Mouse (Mus musculus) lung, postnatal 0 days (tissue): ENCODE measurements around the gene Cmtm4.

Source experiments
- CTCF ChIP-seq: IDR thresholded peaks from 2 replicates; pipeline ENCODE4 v1.5.1; 2016; ENCODE audit warnings: antibody characterized with exemption, mild to moderate bottlenecking
- EP300 ChIP-seq: IDR thresholded peaks from 2 replicates; pipeline ENCODE4 v1.6.1; 2016; ENCODE audit warnings: antibody characterized with exemption, mild to moderate bottlenecking, control low read depth

DNA sequence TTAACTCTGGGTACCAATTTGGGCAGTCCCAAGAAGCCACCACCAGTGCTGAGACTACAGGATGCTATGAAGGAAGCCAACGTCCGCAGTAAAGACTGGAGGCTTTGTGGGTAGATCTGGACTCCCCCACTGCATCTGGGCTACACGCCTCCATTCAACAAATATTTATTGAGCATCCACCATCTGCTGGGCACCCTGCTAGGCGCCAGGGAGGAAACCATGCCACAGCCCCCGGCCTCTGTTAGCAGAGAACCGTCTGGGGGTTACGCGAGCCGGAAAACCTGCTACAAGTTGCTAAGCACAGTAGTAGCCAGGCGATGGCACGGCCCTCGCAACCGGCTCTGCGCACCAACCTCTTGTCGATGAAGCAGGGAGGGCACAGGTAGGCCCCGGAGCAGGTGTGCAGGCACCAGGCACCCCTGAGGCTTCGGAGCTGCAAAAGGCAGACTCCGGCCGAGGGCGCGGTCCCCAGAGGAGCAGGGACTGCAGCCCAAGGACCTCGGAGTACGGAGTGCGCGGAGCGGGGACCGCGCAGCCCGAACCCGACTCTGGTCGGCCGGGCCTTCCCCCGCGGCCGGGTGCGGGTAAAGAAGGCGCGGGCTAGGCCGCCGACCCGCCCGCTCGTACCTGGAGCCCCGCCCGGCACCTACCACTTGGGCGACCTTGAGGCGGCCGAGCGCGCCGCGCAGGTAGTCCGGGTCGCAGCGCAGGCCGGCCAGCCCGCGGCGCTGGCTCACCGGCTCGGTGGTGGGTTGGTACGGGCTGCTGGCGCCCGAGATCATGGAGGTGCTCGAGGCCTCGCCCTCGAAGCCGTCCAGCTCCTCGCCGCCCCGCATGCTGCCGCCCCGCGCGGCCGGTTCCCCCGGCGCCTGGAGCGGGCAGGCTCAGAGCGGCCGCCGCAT lies 555 bp downstream of the Cmtm4 start:
- TF ChIP-seq CTCF, result no peak; the same call in 1 of the 2 replicates
- TF ChIP-seq EP300, result no peak
